Mouse (Mus musculus): Measurements from ENCODE around the gene Atp11a. TPM values are rescaled to one million over a fixed set of nuclear protein-coding genes. Genes with fewer than 3 reads are reported as not detected.

The Atp11a gene
- 17.4 and 21.7 TPM in 2 replicates for polyA plus RNA-seq (2015; fragmentation: Nextera tagmentation; extraction: Ambion mirVana)

DNA sequence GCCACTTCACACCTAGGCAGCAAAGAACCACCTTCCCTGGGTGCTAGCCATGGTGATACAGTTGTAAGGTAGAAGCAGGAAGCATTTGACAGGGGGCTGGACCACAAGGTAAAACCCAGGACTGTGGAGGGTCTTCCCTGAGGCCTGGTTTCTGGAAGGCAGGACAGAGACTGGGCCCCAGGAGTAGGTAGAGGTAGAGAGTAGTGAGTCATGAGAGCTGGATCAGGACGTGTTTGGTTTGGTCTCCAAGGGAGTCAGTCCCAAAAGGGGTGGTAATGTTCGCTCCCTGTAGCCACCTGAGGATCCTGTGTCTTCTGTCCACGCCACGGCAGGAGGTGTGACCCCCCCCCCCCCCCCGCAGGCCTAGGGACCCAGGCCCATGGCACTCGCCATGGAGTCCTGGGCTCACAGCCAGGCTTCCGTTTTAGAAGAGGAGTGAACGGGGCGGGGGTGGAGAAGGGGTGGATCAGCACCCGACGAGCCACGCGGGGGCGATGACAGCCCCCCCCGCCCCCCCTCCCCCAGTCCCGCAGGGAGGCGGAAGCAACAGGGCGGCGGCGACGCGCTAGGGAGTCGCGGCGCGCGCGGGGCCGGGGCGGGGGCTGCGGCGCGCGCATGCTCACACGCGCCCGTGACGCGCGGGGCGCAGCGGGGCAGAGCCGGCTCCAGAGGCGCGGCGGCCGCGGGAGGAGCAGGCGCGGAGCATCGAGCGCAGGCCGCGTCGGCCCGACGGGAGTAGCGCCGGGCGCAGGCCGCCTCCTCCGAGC, at the start of gene Atp11a:
Gene Atp11a (plus strand): TSS at position 624 of the 767 bp plus-strand sequence.

DNA sequence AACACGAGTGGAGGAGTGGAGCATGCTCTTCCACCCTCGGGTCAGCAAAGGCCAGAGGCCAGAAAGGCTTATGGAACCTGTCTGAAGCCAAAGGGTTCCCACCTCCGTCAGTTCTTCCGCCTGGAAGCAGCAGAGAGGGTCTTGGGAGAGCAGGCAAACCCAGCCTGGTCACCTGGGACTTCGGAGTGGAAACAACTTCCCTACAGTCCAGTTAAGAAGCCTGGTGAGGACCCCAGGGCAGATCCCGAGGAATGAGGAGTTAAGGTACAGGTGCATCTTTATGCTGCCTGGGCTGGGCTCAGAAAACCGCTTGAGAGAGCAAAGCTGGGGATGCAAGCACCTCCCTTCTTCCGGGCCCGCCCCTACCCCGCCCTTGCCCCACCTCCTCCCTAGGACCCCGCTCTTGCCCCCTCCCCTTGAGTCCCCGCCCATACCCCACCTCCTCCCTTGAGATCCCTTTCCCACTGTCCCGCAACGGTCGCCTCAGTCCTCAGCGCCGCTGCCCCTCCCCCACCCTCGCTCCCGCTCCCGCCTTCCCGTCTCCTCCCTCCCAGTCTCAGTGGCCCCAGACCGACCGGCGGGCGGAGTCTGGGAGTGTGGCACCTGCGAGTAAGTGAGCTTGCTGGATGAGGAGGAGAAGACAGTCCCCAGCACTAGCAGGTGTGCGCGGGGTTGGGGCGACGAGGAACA, 116.7 kb downstream of the Atp11a start, which contains the start of gene Mcf2l:
Gene Mcf2l (plus strand): TSS at position 450 of the 690 bp plus-strand sequence.

Other genes with a start within 250 kb of the Atp11a start
- gene Spaca7, start 184.0 kb upstream of the Atp11a start, polyA plus RNA-seq (2015; fragmentation: Nextera tagmentation; extraction: Ambion mirVana) = not detected in 2 replicates
- 15.8 and 18.3 TPM in 2 replicates for gene Tubgcp3, start 84.8 kb upstream of the Atp11a start, polyA plus RNA-seq (2015; fragmentation: Nextera tagmentation; extraction: Ambion mirVana)
- gene Mcf2l, start 116.8 kb downstream of the Atp11a start, polyA plus RNA-seq (2015; fragmentation: Nextera tagmentation; extraction: Ambion mirVana) = 2.7 and 3.2 TPM in 2 replicates

Measured in urinary bladder, postnatal 0 days (tissue).